Mouse (Mus musculus): ENCODE measurements around the gene Gtf3c1. TPM values are rescaled to one million over a fixed set of nuclear protein-coding genes. Genes with fewer than 3 reads are reported as not detected.

Gtf3c1 gene
- total RNA-seq (2014; rRNA removed; ENCODE audit: low replicate concordance) (66.6 and 70.8 TPM in 2 replicates), polyA plus RNA-seq (2015; fragmentation: Nextera tagmentation; extraction: Ambion mirVana) (14.5 and 14.9 TPM in 2 replicates)

DNA sequence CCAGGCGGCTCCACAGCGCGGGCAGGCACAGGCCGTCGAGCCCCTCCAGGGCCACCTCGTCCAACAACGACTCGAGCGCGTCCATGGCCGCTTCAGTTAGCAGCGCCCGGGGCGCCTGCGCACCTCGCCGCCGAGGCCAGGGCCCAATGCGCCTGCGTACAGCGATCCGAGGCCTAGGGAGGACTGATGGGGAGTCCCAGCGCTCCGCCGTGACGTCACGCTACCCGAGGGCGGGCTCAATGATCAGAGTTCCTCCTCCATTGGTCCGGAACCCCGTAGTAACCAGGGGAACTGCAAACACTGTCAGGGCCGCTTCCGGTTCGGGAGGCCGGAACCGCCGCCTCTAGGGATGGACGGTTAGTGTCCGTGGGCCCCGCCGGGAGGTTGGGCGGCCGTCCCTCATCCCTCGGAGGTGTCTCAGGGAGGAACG is at the start of gene Gtf3c1, which contains the start of gene D430042O09Rik:
Gene Gtf3c1 (minus strand): TSS at position 188 of the 430 bp plus-strand sequence.
Gene D430042O09Rik (plus strand): TSS at position 296 of the 430 bp plus-strand sequence.
- peak; percentile 98 for ATAC-seq (ENCODE audit: insufficient read depth, low read depth)
- peak within 1 kb of the TSS; percentile 81 for H3K9ac ChIP-seq (replicated peaks; ENCODE audit: low read depth, low read length)
- TF ChIP-seq EP300 (IDR thresholded peaks at IDR 0.05; ENCODE audit: low read depth) (no peak), CTCF (IDR thresholded peaks at IDR 0.05; ENCODE audit: low read depth) (no peak)
- H3K27me3 ChIP-seq (ENCODE audit: control insufficient read depth, insufficient read depth, low read length), result no peaks in the 10 kb centered on the region
- peaks cover 13% of the 10 kb centered on the region for H3K36me3 ChIP-seq (replicated peaks; ENCODE audit: control insufficient read depth, insufficient read depth, low read length)
- peaks cover 27% of the 10 kb centered on the region for H3K4me1 ChIP-seq (ENCODE audit: control insufficient read depth, insufficient read depth)
- H3K4me3 ChIP-seq (ENCODE audit: low read depth, low read length), result peak within 1 kb of the TSS; percentile 80
- peak within 1 kb of the TSS; percentile 92 for H3K4me2 ChIP-seq (ENCODE audit: low read depth, low read length)
- H3K27ac ChIP-seq (ENCODE audit: low read depth), result peak within 1 kb of the TSS; percentile 96
- H3K9me3 ChIP-seq (replicated peaks; ENCODE audit: control insufficient read depth, low read length), result no peaks in the 10 kb centered on the region
- DNase-seq (ENCODE audit: low spot score), result peak; percentile 99
- under 1% methylated on average over 45 of the region's 45 CpGs for WGBS

DNA sequence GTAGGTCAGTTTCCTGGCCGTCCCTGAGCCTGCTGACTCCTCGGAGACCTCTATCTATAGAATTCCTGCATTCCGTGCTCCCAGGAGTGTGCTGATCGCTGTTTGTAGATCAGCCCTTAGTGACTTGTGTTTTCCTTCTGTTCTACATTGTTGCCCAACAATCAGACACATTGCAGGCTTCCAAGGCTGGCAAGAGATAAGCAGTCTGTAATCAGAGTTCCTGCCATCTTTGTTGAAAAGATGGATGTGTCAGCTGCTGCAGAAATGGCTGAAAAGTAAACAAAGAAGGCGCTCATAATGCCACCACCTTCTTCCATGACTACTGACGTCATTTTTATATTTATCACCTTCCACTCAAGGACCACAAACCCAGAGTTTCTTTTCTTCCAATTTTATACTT is 49.2 kb upstream of the Gtf3c1 start:
- H3K27ac ChIP-seq (ENCODE audit: low read depth), result peak overlapping the region; percentile 46; the same call in 1 of the 2 replicates
- no peak for DNase-seq (ENCODE audit: low spot score)
- H3K27me3 ChIP-seq (ENCODE audit: control insufficient read depth, insufficient read depth, low read length), result no peaks in the 10 kb centered on the region
- H3K4me3 ChIP-seq (ENCODE audit: low read depth, low read length), result no peak overlapping the region
- no peaks in the 10 kb centered on the region; the same call in 1 of the 2 replicates for H3K36me3 ChIP-seq (replicated peaks; ENCODE audit: control insufficient read depth, insufficient read depth, low read length)
- WGBS, result 23% methylated on average over 6 of the region's 6 CpGs
- TF ChIP-seq CTCF (IDR thresholded peaks at IDR 0.05; ENCODE audit: low read depth) (no peak), EP300 (IDR thresholded peaks at IDR 0.05; ENCODE audit: low read depth) (no peak)
- no peaks in the 10 kb centered on the region for H3K9me3 ChIP-seq (replicated peaks; ENCODE audit: control insufficient read depth, low read length)
- H3K4me1 ChIP-seq (ENCODE audit: control insufficient read depth, insufficient read depth), result peaks cover 25% of the 10 kb centered on the region
- ATAC-seq (ENCODE audit: insufficient read depth, low read depth), result no peak
- H3K4me2 ChIP-seq (ENCODE audit: low read depth, low read length), result no peak overlapping the region
- H3K9ac ChIP-seq (replicated peaks; ENCODE audit: low read depth, low read length), result no peak overlapping the region

- 45% methylated on average over 3 of the region's 3 CpGs for WGBS
- H3K36me3 ChIP-seq (replicated peaks; ENCODE audit: control insufficient read depth, insufficient read depth, low read length), result no peaks in the 10 kb centered on the region
- H3K27ac ChIP-seq (ENCODE audit: low read depth), result peak overlapping the region; percentile 92
- H3K4me2 ChIP-seq (ENCODE audit: low read depth, low read length), result no peak overlapping the region
- no peaks in the 10 kb centered on the region for H3K27me3 ChIP-seq (ENCODE audit: control insufficient read depth, insufficient read depth, low read length)
- H3K9me3 ChIP-seq (replicated peaks; ENCODE audit: control insufficient read depth, low read length), result no peaks in the 10 kb centered on the region
- peak; percentile 81 for DNase-seq (ENCODE audit: low spot score)
- H3K9ac ChIP-seq (replicated peaks; ENCODE audit: low read depth, low read length), result no peak overlapping the region
- peak; percentile 84 for ATAC-seq (ENCODE audit: insufficient read depth, low read depth)
- no peak overlapping the region for H3K4me3 ChIP-seq (ENCODE audit: low read depth, low read length)
- no peak for TF ChIP-seq EP300 (IDR thresholded peaks at IDR 0.05; ENCODE audit: low read depth)
- TF ChIP-seq CTCF (IDR thresholded peaks at IDR 0.05; ENCODE audit: low read depth), result no peak
- peaks cover 20% of the 10 kb centered on the region for H3K4me1 ChIP-seq (ENCODE audit: control insufficient read depth, insufficient read depth)
These were observed 45.7 kb upstream of the Gtf3c1 start for GRCm38 (mm10) chr7:125753326-125753715.

- H3K36me3 ChIP-seq (replicated peaks; ENCODE audit: control insufficient read depth, insufficient read depth, low read length), result no peaks in the 10 kb centered on the region
- DNase-seq (ENCODE audit: low spot score) (peak; percentile 29), ATAC-seq (ENCODE audit: insufficient read depth, low read depth) (peak; percentile 67)
- no peak overlapping the region for H3K4me3 ChIP-seq (ENCODE audit: low read depth, low read length)
- H3K4me2 ChIP-seq (ENCODE audit: low read depth, low read length), result no peak overlapping the region
- H3K9ac ChIP-seq (replicated peaks; ENCODE audit: low read depth, low read length), result no peak overlapping the region
- H3K9me3 ChIP-seq (replicated peaks; ENCODE audit: control insufficient read depth, low read length), result no peaks in the 10 kb centered on the region
- H3K27ac ChIP-seq (ENCODE audit: low read depth), result peak overlapping the region; percentile 92
- TF ChIP-seq CTCF (IDR thresholded peaks at IDR 0.05; ENCODE audit: low read depth), result no peak
- TF ChIP-seq EP300 (IDR thresholded peaks at IDR 0.05; ENCODE audit: low read depth), result no peak
- no peaks in the 10 kb centered on the region for H3K27me3 ChIP-seq (ENCODE audit: control insufficient read depth, insufficient read depth, low read length)
- H3K4me1 ChIP-seq (ENCODE audit: control insufficient read depth, insufficient read depth), result peaks cover 17% of the 10 kb centered on the region
- WGBS, result 29% methylated on average over 7 of the region's 7 CpGs
These were observed 45.2 kb upstream of the Gtf3c1 start for GRCm38 (mm10) chr7:125752699-125753325.

GRCm38 (mm10) chr7:125748186-125748585 is 40.6 kb upstream of the Gtf3c1 start:
- Histone ChIP-seq H3K4me3 (ENCODE audit: low read depth, low read length) (no peak overlapping the region), H3K4me1 (ENCODE audit: control insufficient read depth, insufficient read depth) (0 out of 2 replicates have a peak, but pooled peaks cover 10% of the 10 kb centered on the region), H3K9me3 (replicated peaks; ENCODE audit: control insufficient read depth, low read length) (no peaks in the 10 kb centered on the region), H3K36me3 (replicated peaks; ENCODE audit: control insufficient read depth, insufficient read depth, low read length) (no peaks in the 10 kb centered on the region), H3K4me2 (ENCODE audit: low read depth, low read length) (no peak overlapping the region), H3K9ac (replicated peaks; ENCODE audit: low read depth, low read length) (no peak overlapping the region), H3K27ac (ENCODE audit: low read depth) (no peak overlapping the region), H3K27me3 (ENCODE audit: control insufficient read depth, insufficient read depth, low read length) (no peaks in the 10 kb centered on the region)
- peak; percentile 71 for DNase-seq (ENCODE audit: low spot score)
- TF ChIP-seq EP300 (IDR thresholded peaks at IDR 0.05; ENCODE audit: low read depth), result no peak
- peak; percentile 82 for TF ChIP-seq CTCF (IDR thresholded peaks at IDR 0.05; ENCODE audit: low read depth)
- 48% methylated on average over 3 of the region's 3 CpGs for WGBS
- no peak for ATAC-seq (ENCODE audit: insufficient read depth, low read depth)

All from heart, postnatal 0 days (tissue).